Mouse (Mus musculus) CD4-positive helper T cell, adult 2 months (primary cell): ENCODE data around the gene Whamm.

Source experiments
- DNase-seq: peaks from one replicate; pipeline ENCODE4 v3.0.0-alpha.2; 2012; ENCODE audit warnings: low read depth, missing footprints, low spot score

Whamm gene

GRCm38 (mm10) chr7:81596086-81596485 lies 25.0 kb downstream of the Whamm start:
- DNase-seq, result no peak

DNA sequence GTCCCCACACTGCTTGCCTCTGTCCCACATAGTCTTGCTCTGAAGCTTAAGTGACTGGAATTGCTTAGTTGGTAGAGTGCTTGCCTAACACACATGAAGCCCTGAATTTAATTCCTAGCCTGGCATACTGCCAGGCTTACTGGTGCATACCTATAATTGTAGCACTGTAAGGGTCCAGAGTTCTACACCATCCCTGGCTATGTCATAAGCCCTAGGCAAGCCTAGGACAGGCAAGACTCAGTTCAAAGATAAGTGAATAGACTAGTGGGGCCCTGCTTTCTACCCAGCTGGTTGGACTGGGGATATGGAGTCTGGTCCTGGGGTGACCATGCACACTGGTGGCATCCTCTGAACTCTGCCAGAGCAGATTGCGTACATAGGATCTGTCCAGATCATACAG lies 26.6 kb downstream of the Whamm start:
- DNase-seq, result no peak

DNA sequence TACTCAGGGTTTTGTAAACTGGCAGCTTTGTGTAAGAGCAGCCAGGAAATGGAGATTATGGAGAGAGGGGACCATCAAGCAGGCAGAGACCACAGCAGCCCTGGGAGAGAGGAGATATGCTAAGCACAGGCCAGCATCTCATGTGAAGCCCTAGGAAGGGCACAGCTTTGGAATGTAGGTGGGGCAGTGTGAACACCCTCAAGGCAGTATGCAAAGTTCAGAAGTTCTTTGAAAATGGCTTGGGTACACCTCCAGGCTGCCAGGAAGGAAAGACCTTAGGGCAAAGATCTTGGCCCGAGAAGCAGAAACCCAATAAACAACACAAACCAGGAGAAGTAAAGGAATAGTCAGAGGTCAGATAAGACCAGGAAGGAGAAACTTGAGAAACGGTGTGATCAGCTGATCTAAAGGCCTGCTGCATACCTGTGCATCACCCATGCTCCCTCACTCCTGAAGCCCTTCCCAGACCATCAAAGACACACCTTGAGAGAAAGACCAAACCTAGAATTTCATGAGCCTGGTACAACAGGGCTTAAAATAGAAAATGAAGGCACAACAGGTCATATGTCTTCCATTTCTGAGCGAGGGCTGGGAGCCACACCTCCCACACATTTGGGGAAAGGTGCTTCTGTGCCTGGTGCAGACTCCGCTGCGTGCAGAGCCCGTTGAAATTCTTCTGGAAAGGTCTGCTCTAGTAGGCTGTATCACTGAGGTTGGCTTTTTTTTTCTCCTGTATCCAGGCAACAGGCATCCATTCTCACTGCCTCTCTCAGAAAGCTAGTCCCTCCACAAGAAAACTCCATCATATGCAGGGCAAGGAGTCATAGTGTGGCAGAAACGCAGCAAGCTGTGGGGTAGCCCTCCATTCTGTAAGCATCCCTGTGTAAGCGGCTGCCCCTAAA lies 28.6 kb downstream of the Whamm start:
- DNase-seq, result no peak

- no peak for DNase-seq
Measured at GRCm38 (mm10) chr7:81604991-81605390, 33.9 kb downstream of the Whamm start.

DNA sequence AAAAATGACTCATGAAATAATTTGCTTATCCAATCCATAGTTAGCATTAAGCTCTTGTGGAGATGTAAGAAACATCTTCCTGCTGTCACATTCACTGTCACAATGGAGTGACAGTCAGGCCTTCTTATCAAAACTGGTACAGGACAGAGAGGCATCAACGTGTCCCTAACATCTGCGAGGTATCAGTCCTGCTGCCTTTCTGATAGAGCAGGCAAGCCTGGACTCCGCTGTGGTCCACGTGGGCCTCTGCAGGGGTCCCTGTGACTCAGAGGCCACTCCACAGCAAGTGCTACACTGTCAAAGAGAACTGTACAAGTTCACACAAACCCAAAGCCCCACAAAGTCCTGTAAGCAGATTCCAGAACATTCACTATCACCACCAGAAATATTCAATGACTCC lies 34.4 kb downstream of the Whamm start:
- no peak for DNase-seq

- DNase-seq, result no peak
Measured at GRCm38 (mm10) chr7:81606452-81606851, 35.4 kb downstream of the Whamm start.

GRCm38 (mm10) chr7:81610125-81610524 lies 39.1 kb downstream of the Whamm start:
- peak; percentile 9 for DNase-seq

- DNase-seq, result no peak
Measured at GRCm38 (mm10) chr7:81612856-81613635, 42.0 kb downstream of the Whamm start.

DNA sequence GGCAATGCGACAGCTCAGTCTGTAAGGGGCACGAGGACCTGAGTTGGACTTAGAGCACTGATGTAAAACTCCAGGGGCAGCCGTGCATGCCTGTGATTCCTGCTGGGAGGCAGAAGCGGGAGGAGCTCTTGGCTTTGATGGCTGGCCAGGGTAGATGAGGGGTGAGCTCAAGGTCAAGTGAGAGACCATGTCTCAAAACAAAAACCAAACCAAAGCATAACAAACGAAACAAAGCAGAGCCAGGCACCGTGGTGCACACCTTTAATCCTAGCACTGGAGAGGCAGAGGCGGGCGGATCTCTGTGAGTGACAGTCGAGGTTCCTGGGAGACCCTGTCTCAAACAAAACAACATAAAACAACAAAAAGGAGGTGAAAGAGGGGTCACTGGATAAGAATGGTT lies 44.0 kb downstream of the Whamm start:
- DNase-seq, result no peak

DNA sequence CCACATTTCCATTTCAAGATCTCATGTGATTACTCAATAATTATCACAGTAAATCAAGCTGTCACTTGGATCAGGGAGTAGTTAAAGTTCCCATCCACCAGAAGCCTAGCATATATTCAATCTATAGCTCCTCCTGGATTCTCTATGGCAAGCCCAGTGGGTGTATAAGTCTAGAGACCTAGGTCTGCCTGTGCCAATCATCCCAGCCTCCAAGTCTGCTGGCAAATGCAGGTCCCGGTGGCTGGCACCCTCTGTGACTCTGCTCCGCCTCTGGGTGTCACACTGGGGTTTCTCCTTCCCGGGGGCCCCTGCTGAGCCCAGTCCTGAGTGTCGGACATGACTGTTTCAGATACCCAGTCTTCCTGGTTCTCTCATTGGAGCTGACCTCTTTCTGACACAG lies 51.7 kb downstream of the Whamm start:
- no peak for DNase-seq

DNA sequence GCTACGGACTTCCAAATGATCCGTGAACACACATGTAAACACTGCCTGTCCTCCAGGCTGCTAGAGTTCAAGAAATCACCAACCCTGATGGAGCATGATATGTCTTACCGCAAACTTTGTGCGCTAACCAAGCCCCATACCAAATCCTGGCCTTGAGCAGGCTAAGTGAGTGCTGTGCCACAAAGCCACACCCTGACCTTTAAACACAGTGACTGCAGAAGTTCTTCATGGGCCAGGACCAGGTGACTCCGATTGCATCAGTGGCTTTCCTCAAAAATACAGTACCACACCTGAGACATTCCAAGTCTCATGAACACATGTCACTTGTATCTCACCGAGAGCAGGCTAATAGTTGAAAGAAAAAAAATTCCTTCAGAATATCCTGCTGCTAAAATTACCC lies 52.7 kb downstream of the Whamm start:
- no peak for DNase-seq

GRCm38 (mm10) chr7:81626460-81626859 lies 55.4 kb downstream of the Whamm start:
- DNase-seq, result peak; percentile 19

GRCm38 (mm10) chr7:81631261-81631660 lies 60.2 kb downstream of the Whamm start:
- no peak for DNase-seq

DNA sequence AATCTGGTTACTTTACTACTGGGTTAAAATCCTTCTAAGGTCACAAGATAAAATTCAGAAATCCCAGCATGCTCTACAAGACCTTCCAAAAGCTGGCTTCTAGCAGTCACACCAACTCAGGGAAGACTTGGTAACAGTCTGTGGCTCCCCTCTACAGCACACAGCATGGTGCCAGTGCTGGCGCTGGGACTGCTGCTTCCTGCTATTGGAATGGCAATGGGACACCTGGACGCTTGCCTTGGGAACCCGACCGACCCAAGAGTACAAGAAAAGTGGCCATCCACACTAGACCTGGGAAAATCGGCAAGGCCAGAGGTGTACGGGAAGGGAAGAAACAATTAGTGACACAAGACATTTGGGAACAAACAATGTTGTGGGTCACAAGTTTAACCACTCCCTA lies 61.5 kb downstream of the Whamm start:
- DNase-seq, result no peak

DNA sequence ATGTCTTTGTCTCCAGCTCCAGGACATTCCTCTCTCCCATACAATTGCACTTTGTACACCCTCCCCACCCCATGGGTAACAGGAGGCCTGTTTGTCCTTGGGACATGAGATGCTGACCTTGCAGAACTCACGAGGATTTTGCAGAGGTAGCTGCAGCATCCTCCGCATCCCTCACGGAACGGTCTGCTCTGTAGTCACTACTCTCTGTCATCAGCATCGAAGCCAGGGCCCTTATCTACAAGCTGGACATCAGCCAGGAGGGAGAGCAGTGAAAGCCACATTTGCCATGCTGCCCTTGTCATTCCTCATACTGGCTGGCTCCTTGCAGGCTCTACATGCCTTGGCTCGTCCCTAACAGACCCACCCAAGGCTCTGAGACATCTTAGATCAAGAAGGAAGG lies 70.0 kb downstream of the Whamm start:
- DNase-seq, result no peak

DNA sequence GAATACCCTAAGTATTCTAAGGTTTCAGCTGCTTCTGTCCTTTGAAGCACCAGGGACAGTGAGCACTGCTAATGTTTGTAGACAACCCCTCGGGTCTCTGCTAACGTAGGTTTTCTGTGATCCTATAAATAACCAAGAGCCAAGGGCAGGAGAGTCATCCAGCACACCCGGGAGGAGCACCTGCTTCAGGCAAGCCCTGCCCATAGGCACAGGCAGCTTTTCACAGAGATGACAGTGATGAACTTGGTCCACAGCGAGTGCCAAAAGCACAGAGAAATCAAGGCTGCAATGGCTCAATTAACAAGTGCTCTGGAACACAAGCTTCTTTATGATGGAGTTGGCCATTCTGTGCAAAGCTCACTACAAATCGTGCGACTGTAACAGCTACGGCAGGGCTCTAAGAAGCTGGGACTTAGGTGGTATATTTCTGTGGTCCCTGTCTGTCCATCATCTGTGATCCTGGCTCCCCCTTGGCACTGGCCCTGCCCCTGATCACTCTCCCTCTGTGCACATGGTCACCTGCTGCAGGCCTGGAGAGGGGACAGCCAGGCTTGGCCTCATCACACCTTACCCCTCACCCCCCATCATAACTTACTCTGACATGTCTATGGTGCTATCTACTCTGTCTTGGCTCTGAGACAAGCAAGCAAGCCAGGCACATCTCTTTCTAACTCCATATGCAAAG lies 73.6 kb downstream of the Whamm start:
- no peak for DNase-seq
